Mouse (Mus musculus): ENCODE measurements around the gene Erp44. TPM values are rescaled to one million over a fixed set of nuclear protein-coding genes. Genes with fewer than 3 reads are reported as not detected.

The Erp44 gene
- 6.4 and 22.8 TPM in 2 replicates for polyA plus RNA-seq (2012; rRNA removed; ENCODE audit: low replicate concordance)

GRCm38 (mm10) chr4:48279498-48280134, at the start of gene Erp44, which contains the start of gene Invs:
TSS of gene Erp44 (minus strand) at chr4:48279558.
TSS of gene Invs (plus strand) at chr4:48279760.

Other genes starting within 250 kb of the Erp44 start
- 1.00 and 1.7 TPM in 2 replicates for gene Nr4a3, start 234.4 kb downstream of the Erp44 start, polyA plus RNA-seq (2012; rRNA removed; ENCODE audit: low replicate concordance)
- 1.1 and 2.4 TPM in 2 replicates for gene Stx17, start 154.6 kb downstream of the Erp44 start, polyA plus RNA-seq (2012; rRNA removed; ENCODE audit: low replicate concordance)
- 0.71 and 0.98 TPM in 2 replicates for gene Invs, start 202 bp upstream of the Erp44 start, polyA plus RNA-seq (2012; rRNA removed; ENCODE audit: low replicate concordance)
- gene Tex10, start 193.9 kb upstream of the Erp44 start, polyA plus RNA-seq (2012; rRNA removed; ENCODE audit: low replicate concordance): 1.2 and 2.2 TPM in 2 replicates